Mouse (Mus musculus) bone marrow, adult 2 months (tissue): ENCODE data around the gene Slc35d3.

Source experiments
- CTCF ChIP-seq: fragments of 200-500 bp; IDR thresholded peaks from 2 replicates; pipeline ENCODE4 v1.5.1; 2011; ENCODE audit warnings: low read length, control low read depth; ENCODE audit not compliant: control insufficient read depth, insufficient read depth
- POLR2A ChIP-seq: fragments of 200-500 bp; IDR thresholded peaks from 2 replicates; pipeline ENCODE4 v1.6.1; 2011; ENCODE audit warnings: low read depth, mild to moderate bottlenecking, control low read depth, low read length, borderline replicate concordance; ENCODE audit not compliant: control insufficient read depth

- no peak for TF ChIP-seq CTCF
- TF ChIP-seq POLR2A: no peak
Observed at GRCm38 (mm10) chr10:19886249-19886648, 35.0 kb upstream of the Slc35d3 start.
